Mouse (Mus musculus) lung, adult 2 months (tissue): ENCODE measurements around the gene Tspan13.

ENCODE experiments used
- CTCF ChIP-seq: fragments of 200-500 bp; IDR thresholded peaks from 2 replicates; pipeline ENCODE4 v1.5.1; 2011; ENCODE audit warnings: mild to moderate bottlenecking, low read length, control low read depth; ENCODE audit not compliant: insufficient read depth
- POLR2A ChIP-seq: fragments of 200-500 bp; IDR thresholded peaks from 2 replicates; pipeline ENCODE4 v1.6.1; 2011; ENCODE audit warnings: low read depth, mild to moderate bottlenecking, control low read depth, low read length, borderline replicate concordance; ENCODE audit errors: extremely low read depth

- TF ChIP-seq CTCF (no peak), POLR2A (no peak)
These were observed 12.6 kb downstream of the Tspan13 start for GRCm38 (mm10) chr12:36029687-36030086.
